Mouse (Mus musculus): ENCODE measurements around the gene Ptprg.

Gene Ptprg

GRCm38 (mm10) chr14:11553273-11553665, at the start of gene Ptprg:
TSS of gene Ptprg (plus strand) at chr14:11553532.
- DNase-seq = peak; percentile 95

GRCm38 (mm10) chr14:11503803-11504365, 49.4 kb upstream of the Ptprg start:
- peak; percentile 9 to 20 for DNase-seq

- DNase-seq = peak; percentile 5 to 13
Observed at GRCm38 (mm10) chr14:11510173-11510572, 43.2 kb upstream of the Ptprg start.

- DNase-seq = no peak
Observed at GRCm38 (mm10) chr14:11519171-11519570, 34.2 kb upstream of the Ptprg start.

- no peak for DNase-seq
Observed at GRCm38 (mm10) chr14:11523052-11523451, 30.3 kb upstream of the Ptprg start.

- DNase-seq = no peak
Observed at GRCm38 (mm10) chr14:11529591-11529990, 23.7 kb upstream of the Ptprg start.

- no peak for DNase-seq
Observed at GRCm38 (mm10) chr14:11534456-11534855, 18.9 kb upstream of the Ptprg start.

GRCm38 (mm10) chr14:11536121-11536520, 17.2 kb upstream of the Ptprg start:
- DNase-seq = no peak

- DNase-seq = peak in 1 of 2 experiments; percentile 14
Observed at GRCm38 (mm10) chr14:11551892-11552291, 1.4 kb upstream of the Ptprg start.

GRCm38 (mm10) chr14:11552521-11553272, 635 bp upstream of the Ptprg start:
- peak; percentile 57 to 60 for DNase-seq

- DNase-seq = no peak
Observed at GRCm38 (mm10) chr14:11553679-11554305, 460 bp downstream of the Ptprg start.

GRCm38 (mm10) chr14:11554306-11555041, 1.1 kb downstream of the Ptprg start:
- DNase-seq = peak; percentile 76 to 77

GRCm38 (mm10) chr14:11555061-11555501, 1.7 kb downstream of the Ptprg start:
- peak; percentile 77 for DNase-seq

GRCm38 (mm10) chr14:11555521-11556355, 2.4 kb downstream of the Ptprg start:
- DNase-seq = peak; percentile 59 to 69

- DNase-seq = peak; percentile 85 to 86
Observed at GRCm38 (mm10) chr14:11556356-11557130, 3.2 kb downstream of the Ptprg start.

GRCm38 (mm10) chr14:11558496-11558895, 5.2 kb downstream of the Ptprg start:
- DNase-seq = no peak

- no peak for DNase-seq
Observed at GRCm38 (mm10) chr14:11560641-11561232, 7.4 kb downstream of the Ptprg start.

GRCm38 (mm10) chr14:11561397-11561796, 8.1 kb downstream of the Ptprg start:
- DNase-seq = no peak

- no peak for DNase-seq
Observed at GRCm38 (mm10) chr14:11562870-11563269, 9.5 kb downstream of the Ptprg start.

GRCm38 (mm10) chr14:11563656-11564055, 10.3 kb downstream of the Ptprg start:
- DNase-seq = no peak

GRCm38 (mm10) chr14:11564456-11564855, 11.1 kb downstream of the Ptprg start:
- no peak for DNase-seq
